Mouse (Mus musculus) erythroblast, embryonic 14.5 days (primary cell): ENCODE measurements around the gene Gmds.

Source experiments
- GATA1 ChIP-seq: IDR thresholded peaks from 2 replicates; pipeline ENCODE4 v1.6.1; 2012; ENCODE audit warnings: low read length, inconsistent platforms, mixed read lengths
- TAL1 ChIP-seq: IDR thresholded peaks from 3 replicates; pipeline ENCODE4 v1.6.1; 2012; ENCODE audit warnings: low read length, inconsistent platforms, mixed read lengths

- TF ChIP-seq TAL1 (no peak), GATA1 (no peak)
These were observed 285.0 kb downstream of the Gmds start for GRCm38 (mm10) chr13:32053587-32053986.
